Mouse (Mus musculus) spleen, postnatal 0 days (tissue): ENCODE results near the gene Olfr370. TPM values are rescaled to one million over a fixed set of nuclear protein-coding genes. Genes with fewer than 3 reads are reported as not detected.

Experiments used
- polyA plus RNA-seq: library from polyadenylated mRNA; unstranded; fragments of >200 nt; fragmentation: Nextera tagmentation; extraction: Ambion mirVana; gene quantifications from 2 replicates; pipeline ENCODE4 v1.2.1, GENCODE M21; 2015

The Olfr370 gene
- polyA plus RNA-seq: not detected in 2 replicates

DNA sequence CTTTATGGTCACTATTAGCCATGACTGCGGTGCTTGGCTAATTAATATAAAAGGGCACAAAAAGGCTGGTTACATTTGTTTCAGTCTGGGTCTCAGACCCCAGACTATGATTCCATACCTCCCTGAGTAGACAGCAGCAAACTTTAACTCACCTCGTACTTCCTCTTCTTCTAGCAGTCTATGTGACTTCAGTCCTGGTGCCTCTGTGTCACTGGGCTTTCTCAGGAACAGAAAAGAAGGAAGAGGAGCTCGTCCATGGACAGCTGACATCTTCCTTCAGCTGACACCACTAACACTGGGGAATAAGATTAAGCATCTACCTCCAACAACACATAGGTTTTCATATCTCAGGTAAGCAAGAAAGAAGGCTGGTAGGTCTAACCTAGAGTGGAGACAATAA is at the start of gene Olfr370:
Olfr370 (plus strand) TSS at position 45 of the 400 bp plus-strand sequence.

DNA sequence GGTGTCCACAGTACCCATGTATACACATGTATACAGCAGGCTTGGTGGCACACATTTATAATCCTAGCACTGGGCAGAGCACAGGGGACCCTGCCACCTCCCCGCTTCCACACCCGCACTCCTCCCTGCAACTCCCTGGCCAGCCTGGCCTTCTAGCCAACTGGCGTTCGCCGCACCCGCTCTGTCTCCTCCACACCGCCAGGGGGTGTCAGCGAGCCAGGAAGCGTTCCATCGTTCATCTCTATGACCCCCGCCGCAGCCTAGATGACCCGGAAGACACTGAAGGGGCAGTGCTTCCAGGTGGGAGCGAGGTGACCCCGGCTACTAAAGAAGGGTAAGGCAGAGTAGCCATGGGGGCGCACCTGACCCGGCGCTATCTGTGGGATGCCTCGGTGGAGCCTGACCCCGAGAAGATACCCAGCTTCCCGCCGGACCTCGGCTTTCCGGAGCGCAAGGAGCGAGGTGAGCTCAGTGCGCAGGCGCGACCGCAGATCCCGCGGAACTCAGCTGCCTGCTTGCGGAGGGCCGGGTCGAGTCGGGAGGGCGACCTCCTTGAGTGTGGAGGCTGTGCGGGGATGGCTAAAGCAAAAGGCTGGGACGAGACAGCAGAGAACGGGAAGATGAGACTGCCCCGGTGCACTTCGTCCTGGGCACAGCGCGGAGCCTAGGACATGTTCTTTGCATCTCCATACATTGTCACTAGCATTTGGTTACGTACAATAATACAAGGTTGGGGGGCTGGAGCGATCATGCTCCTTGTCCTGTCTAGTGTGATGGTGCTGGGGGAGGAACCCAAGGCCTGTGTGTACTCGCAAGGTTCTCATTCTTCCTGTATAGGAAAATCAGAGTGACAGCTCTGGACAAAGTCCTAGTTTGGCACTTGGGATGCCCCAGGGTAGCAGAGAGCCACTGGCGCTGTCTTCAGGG is 31.2 kb downstream of the Olfr370 start, which contains the start of gene Ndufb7:
Ndufb7 (plus strand) TSS at position 203 of the 927 bp plus-strand sequence.

Other genes with a start within 250 kb of the Olfr370 start
- not detected in 2 replicates for gene Ucp1, start 245.4 kb upstream of the Olfr370 start, polyA plus RNA-seq
- gene Elmod2, start 203.3 kb upstream of the Olfr370 start, polyA plus RNA-seq: 5.6 TPM in 2 replicates
- not detected in 2 replicates for gene Mgat4d, start 187.3 kb upstream of the Olfr370 start, polyA plus RNA-seq
- 0.72 and 0.81 TPM in 2 replicates for gene Clgn, start 145.9 kb upstream of the Olfr370 start, polyA plus RNA-seq
- 84.7 and 96.6 TPM in 2 replicates for gene Scoc, start 77.4 kb upstream of the Olfr370 start, polyA plus RNA-seq
- gene Ndufb7, start 30.9 kb downstream of the Olfr370 start, polyA plus RNA-seq: 311 and 339 TPM in 2 replicates
- 267 and 277 TPM in 2 replicates for gene Tecr, start 72.2 kb downstream of the Olfr370 start, polyA plus RNA-seq
- gene Dnajb1, start 72.4 kb downstream of the Olfr370 start, polyA plus RNA-seq: 60.9 and 66.1 TPM in 2 replicates
- gene Gipc1, start 116.9 kb downstream of the Olfr370 start, polyA plus RNA-seq: 68.8 and 78.7 TPM in 2 replicates
- gene Ptger1, start 130.9 kb downstream of the Olfr370 start, polyA plus RNA-seq: 1.9 and 2.5 TPM in 2 replicates
- 18.9 and 25.5 TPM in 2 replicates for gene Pkn1, start 163.4 kb downstream of the Olfr370 start, polyA plus RNA-seq
- 211 and 226 TPM in 2 replicates for gene Ddx39, start 179.4 kb downstream of the Olfr370 start, polyA plus RNA-seq
- 34.0 and 43.6 TPM in 2 replicates for gene Adgre5, start 205.5 kb downstream of the Olfr370 start, polyA plus RNA-seq